Mouse (Mus musculus) ES-E14 (cell line): ENCODE results near the gene Slc22a4. TPM values are rescaled to one million over a fixed set of nuclear protein-coding genes. Genes with fewer than 3 reads are reported as not detected.

Source experiments
- DNase-seq: peaks from one replicate; pipeline ENCODE4 v3.0.0-alpha.2; 2013; ENCODE audit warnings: low read depth, low spot score
- H3K27ac ChIP-seq: 2 replicates; pipeline ENCODE4 v1.5.1; 2012; ENCODE audit warnings: low read depth, mild to moderate bottlenecking, low read length, moderate library complexity, mixed read lengths; ENCODE audit not compliant: poor library complexity, insufficient read depth, severe bottlenecking
- H3K36me3 ChIP-seq: 2 replicates; pipeline ENCODE4 v1.6.1; 2012; ENCODE audit warnings: mild to moderate bottlenecking, low read length, moderate library complexity, mixed read lengths; ENCODE audit not compliant: control insufficient read depth, poor library complexity, insufficient read depth, severe bottlenecking
- H3K4me1 ChIP-seq, 2 experiments: fragments of 150-350 bp in 1 of 2; sonication (generic) in 1 of 2; 2 replicates each; pipeline ENCODE4 v1.6.1; 2012; ENCODE audit warnings: low read length in 2 of 2, mild to moderate bottlenecking in 1 of 2, mixed read lengths in 1 of 2; ENCODE audit not compliant: control insufficient read depth in 2 of 2, insufficient read depth in 2 of 2, poor library complexity in 1 of 2
- H3K4me3 ChIP-seq, 2 experiments: fragments of 150-350 bp in 1 of 2; sonication (generic) in 1 of 2; 2 replicates each; pipeline ENCODE4 v1.5.1; 2012; ENCODE audit warnings: low read length in 2 of 2, low read depth in 1 of 2, mild to moderate bottlenecking in 1 of 2, mixed read lengths in 1 of 2; ENCODE audit not compliant: insufficient read depth in 1 of 2, poor library complexity in 1 of 2, severe bottlenecking in 1 of 2
- H3K9ac ChIP-seq: 2 replicates; pipeline ENCODE4 v1.6.1; 2012; ENCODE audit warnings: low read depth, mild to moderate bottlenecking, low read length, mixed read lengths; ENCODE audit not compliant: poor library complexity, insufficient read depth, severe bottlenecking
- H3K9me3 ChIP-seq: fragments of 150-350 bp; sonication (generic); 2 replicates; pipeline ENCODE4 v1.6.1; 2012; ENCODE audit warnings: low read depth, mild to moderate bottlenecking, low read length; ENCODE audit not compliant: control insufficient read depth, insufficient read depth
- CHD2 ChIP-seq: IDR thresholded peaks from 2 replicates; pipeline ENCODE4 v1.6.1; 2014; ENCODE audit warnings: mild to moderate bottlenecking, low read depth, low read length, inconsistent platforms
- HCFC1 ChIP-seq: IDR thresholded peaks from 2 replicates; pipeline ENCODE4 v1.6.1; 2012; ENCODE audit warnings: low read length, inconsistent platforms, borderline replicate concordance; ENCODE audit not compliant: insufficient read depth
- MAFK ChIP-seq: IDR thresholded peaks from 2 replicates; pipeline ENCODE4 v1.6.1; 2014; ENCODE audit warnings: mild to moderate bottlenecking, low read depth, low read length, inconsistent platforms; ENCODE audit not compliant: insufficient read depth
- ZC3H11A ChIP-seq: IDR thresholded peaks from 2 replicates; pipeline ENCODE4 v1.6.1; 2012; ENCODE audit warnings: low read depth, mild to moderate bottlenecking, inconsistent platforms, low read length, borderline replicate concordance
- ZNF384 ChIP-seq: IDR thresholded peaks from 2 replicates; pipeline ENCODE4 v1.6.1; 2012; ENCODE audit warnings: low read depth, low read length, inconsistent platforms
- in situ Hi-C, 2 experiments: fragments of 600-800 bp; cut with MboI; formaldehyde crosslinking; loops; one replicate each; pipeline ENCODE4 v1.15.1; 2025; ENCODE audit warnings: low sequenced_read_pairs in 2 of 2, inconsistent platforms in 1 of 2; ENCODE audit not compliant: unreplicated experiment in 2 of 2
- total RNA-seq: library from RNA; depleted of rRNA; stranded (reverse); fragments of 300-350 nt; gene quantifications from 2 replicates; pipeline ENCODE4 v1.2.3, GENCODE M21; 2012

Slc22a4 gene
- total RNA-seq, 1 experiment, result 0.27 TPM

DNA sequence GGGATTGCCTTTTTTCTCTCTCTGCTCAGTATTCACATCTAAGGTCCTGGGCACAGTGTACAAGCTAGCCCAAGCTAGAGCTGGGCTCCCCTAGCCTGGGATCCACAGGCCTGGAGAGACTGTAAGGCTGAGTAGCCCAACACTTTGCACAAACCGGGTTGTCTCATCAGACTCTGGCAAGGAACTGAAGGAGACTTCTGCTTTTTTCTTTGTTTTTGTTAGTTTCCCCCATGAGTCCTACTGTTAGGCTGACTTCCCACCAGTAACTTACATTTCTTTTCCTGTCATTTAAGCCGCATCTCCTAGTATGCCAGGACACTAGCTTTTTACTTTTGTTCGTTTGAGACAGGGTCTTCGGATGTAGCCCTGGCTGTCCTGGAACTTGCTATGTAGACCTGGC is 1.1 kb upstream of the Slc22a4 start:
- H3K4me3 ChIP-seq, result no peak overlapping the region

DNA sequence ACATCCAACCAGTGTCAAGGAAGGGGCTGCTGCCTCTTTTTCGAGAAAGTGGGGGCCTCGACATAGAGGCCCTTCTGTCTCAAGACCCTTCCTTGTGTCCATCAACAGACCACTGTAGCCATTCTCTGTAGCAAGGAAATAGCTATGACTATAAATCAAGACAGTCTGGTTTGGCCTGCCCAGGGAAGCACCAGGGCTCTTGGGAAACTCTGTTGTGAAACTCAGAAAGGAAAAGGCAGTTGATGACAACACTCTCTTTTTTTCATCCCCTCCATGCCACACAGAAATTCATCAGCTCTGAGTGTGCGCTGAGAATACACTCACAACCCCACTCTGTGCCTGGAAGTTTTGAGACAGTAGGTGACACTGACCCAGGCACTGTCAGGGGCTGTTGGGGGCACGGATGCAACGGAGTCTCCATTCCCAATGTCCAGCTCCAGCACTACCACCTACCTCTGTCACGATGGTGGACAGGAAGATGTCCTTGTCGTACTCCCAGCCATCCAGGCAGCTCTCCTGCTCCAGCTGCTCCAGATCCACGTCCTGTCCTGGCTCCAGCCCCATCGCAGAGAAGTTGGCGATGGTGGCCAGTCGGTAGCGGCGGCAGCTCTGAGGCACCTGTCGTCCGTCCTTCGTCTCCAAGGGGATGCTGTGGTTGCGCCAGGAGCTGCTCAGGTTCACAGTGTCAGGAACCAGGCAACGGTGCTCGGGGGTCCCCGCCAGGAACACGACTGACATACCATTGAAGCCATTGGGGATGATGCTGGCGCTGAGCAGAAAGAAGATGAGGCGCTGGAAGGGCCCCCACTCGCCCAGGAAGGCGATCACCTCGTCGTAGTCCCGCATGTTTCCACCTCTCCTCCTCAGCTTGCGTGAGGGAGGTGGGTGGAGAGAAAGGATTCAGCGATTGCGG is 503 bp downstream of the Slc22a4 start:
- no peak for DNase-seq
- TF ChIP-seq CHD2, result no peak
- TF ChIP-seq MAFK, result no peak
- no peak for TF ChIP-seq ZC3H11A
- no peak for TF ChIP-seq HCFC1
- no peak for TF ChIP-seq ZNF384
- Histone ChIP-seq H3K9ac (peak overlapping the region; percentile 39; the same call in 1 of the 2 replicates), H3K9me3 (no peaks in the 10 kb centered on the region), H3K4me1 (no peaks in the 10 kb centered on the region), H3K27ac (no peak overlapping the region), H3K4me3 (peak overlapping the region; percentile 45 to 57; a peak in 2 of 4 replicates), H3K36me3 (no peaks in the 10 kb centered on the region)
- in situ Hi-C loops, result no loop called here

More for the DNA sequence above, 1.1 kb upstream of the Slc22a4 start:
- no peak for DNase-seq
- no peaks in the 10 kb centered on the region for H3K36me3 ChIP-seq
- no peaks in the 10 kb centered on the region for H3K9me3 ChIP-seq
- H3K27ac ChIP-seq, result no peak overlapping the region
- no peak for TF ChIP-seq MAFK
- TF ChIP-seq ZNF384, result no peak
- TF ChIP-seq HCFC1, result no peak
- TF ChIP-seq ZC3H11A, result no peak
- no peak for TF ChIP-seq CHD2
- in situ Hi-C loops, result no loop called here
- H3K9ac ChIP-seq, result no peak overlapping the region
- H3K4me1 ChIP-seq, result no peaks in the 10 kb centered on the region

- Histone ChIP-seq H3K9ac (no peak overlapping the region), H3K27ac (no peak overlapping the region), H3K4me1 (no peaks in the 10 kb centered on the region), H3K36me3 (no peaks in the 10 kb centered on the region), H3K9me3 (no peaks in the 10 kb centered on the region), H3K4me3 (no peak overlapping the region)
- in situ Hi-C loops, result no loop called here
- TF ChIP-seq HCFC1, result no peak
- TF ChIP-seq CHD2, result no peak
- no peak for TF ChIP-seq MAFK
- TF ChIP-seq ZNF384, result no peak
- no peak for TF ChIP-seq ZC3H11A
- DNase-seq, result no peak
These were observed 1.3 kb downstream of the Slc22a4 start for GRCm38 (mm10) chr11:54026491-54027041.

- no peak overlapping the region for H3K4me3 ChIP-seq
- no peak overlapping the region for H3K9ac ChIP-seq
- TF ChIP-seq ZNF384, result no peak
- no peak for TF ChIP-seq MAFK
- no peak for TF ChIP-seq ZC3H11A
- no peak for TF ChIP-seq HCFC1
- TF ChIP-seq CHD2, result no peak
- DNase-seq, result no peak
- H3K4me1 ChIP-seq, result no peaks in the 10 kb centered on the region
- in situ Hi-C loops, result no loop called here
- H3K27ac ChIP-seq, result no peak overlapping the region
- no peaks in the 10 kb centered on the region for H3K9me3 ChIP-seq
- H3K36me3 ChIP-seq, result no peaks in the 10 kb centered on the region
These were observed 6.3 kb downstream of the Slc22a4 start for GRCm38 (mm10) chr11:54021396-54022093.
